Mouse (Mus musculus) liver, embryonic 14.5 days (tissue): Measurements from ENCODE around the gene Alyref. TPM values are rescaled to one million over a fixed set of nuclear protein-coding genes. Genes with fewer than 3 reads are reported as not detected.
A peak's percentile ranks its signal among the peaks of the same experiment; 100 is the strongest.

ENCODE experiments used
- ATAC-seq: fragments of 200-750 bp; cut with Nextera tagmentation; 2 replicates; pipeline ENCODE4 v1.8.0; 2017; ENCODE audit warnings: moderate number of reproducible peaks, mild to moderate bottlenecking, moderate library complexity; ENCODE audit not compliant: insufficient read depth
- DNase-seq, 3 experiments: peaks; one replicate each; pipeline ENCODE4 v3.0.0-alpha.2; 2012 to 2013; ENCODE audit warnings: low read depth in 3 of 3, low spot score in 3 of 3
- H3K27ac ChIP-seq: fragments of 300-500 bp; sonication (generic); 2 replicates; pipeline ENCODE4 v1.5.1; 2014; ENCODE audit warnings: moderate library complexity, mild to moderate bottlenecking, control low read depth, inconsistent platforms
- H3K27me3 ChIP-seq: fragments of 300-500 bp; sonication (generic); 2 replicates; pipeline ENCODE4 v1.6.1; 2014; ENCODE audit warnings: mild to moderate bottlenecking, low read length, moderate library complexity; ENCODE audit not compliant: control insufficient read depth, insufficient read depth
- H3K36me3 ChIP-seq: fragments of 300-500 bp; sonication (generic); replicated peaks from 2 replicates; pipeline ENCODE4 v1.6.1; 2014; ENCODE audit warnings: low read depth; ENCODE audit not compliant: control insufficient read depth, insufficient read depth
- H3K4me1 ChIP-seq, 2 experiments: fragments of 200-500 bp in 1 of 2; fragments of 300-500 bp in 1 of 2; sonication (generic) in 1 of 2; replicated peaks; 2 replicates each; pipeline ENCODE4 v1.6.1; 2012 to 2014; ENCODE audit warnings: antibody characterized with exemption in 1 of 2, inconsistent platforms in 1 of 2, low read length in 1 of 2; ENCODE audit not compliant: control insufficient read depth in 2 of 2, insufficient read depth in 2 of 2
- H3K4me2 ChIP-seq: fragments of 300-500 bp; sonication (generic); 2 replicates; pipeline ENCODE4 v1.6.1; 2014; ENCODE audit warnings: low read depth, mild to moderate bottlenecking, control low read depth, moderate library complexity
- H3K4me3 ChIP-seq, 2 experiments: fragments of 200-500 bp in 1 of 2; fragments of 300-500 bp in 1 of 2; sonication (generic) in 1 of 2; 2 replicates each; pipeline ENCODE4 v1.5.1; 2012 to 2014; ENCODE audit warnings: low read depth in 2 of 2, low read length in 2 of 2, mild to moderate bottlenecking in 2 of 2, control low read depth in 1 of 2, inconsistent platforms in 1 of 2, moderate library complexity in 1 of 2; ENCODE audit not compliant: insufficient read depth in 1 of 2
- H3K9ac ChIP-seq: fragments of 300-500 bp; sonication (generic); replicated peaks from 2 replicates; pipeline ENCODE4 v1.6.1; 2014; ENCODE audit warnings: mild to moderate bottlenecking, control low read depth, moderate library complexity
- H3K9me3 ChIP-seq: fragments of 300-500 bp; sonication (generic); 2 replicates; pipeline ENCODE4 v1.6.1; 2016; ENCODE audit warnings: low read length, mixed read lengths; ENCODE audit not compliant: control insufficient read depth
- CTCF ChIP-seq: IDR thresholded peaks from 2 replicates; pipeline ENCODE4 v1.5.1; 2016; ENCODE audit warnings: antibody characterized with exemption, low read depth, control low read depth
- EP300 ChIP-seq: IDR thresholded peaks from 2 replicates; pipeline ENCODE4 v1.6.1; 2016; ENCODE audit warnings: antibody characterized with exemption, low read depth
- WGBS: fragments of 180-500 bp; shearing (Covaris S2); extraction: QIAGEN DNeasy Blood & Tissue Kit; methylation state at CpG from one replicate; pipeline ENCODE4 v1.1.7; 2014; ENCODE audit not compliant: insufficient replicate concordance; 5-methylcytosine and 5-hydroxymethylcytosine counted together
- microRNA-seq: library from miRNA; unstranded; fragments of <30 nt; microRNA quantifications from one replicate; pipeline ENCODE4, GENCODE M21; 2016
- polyA plus RNA-seq, 2 experiments: library from polyadenylated mRNA; depleted of rRNA in 1 of 2; stranded (reverse) in 1 of 2; unstranded in 1 of 2; fragments of >200 nt; fragmentation: Nextera tagmentation in 1 of 2; extraction: Ambion mirVana in 1 of 2; gene quantifications; 2 replicates each; pipeline versions ENCODE4 v1.2.1 to v1.2.3; 2012 to 2014

Gene Alyref
- polyA plus RNA-seq, 2 experiments: 110 to 349 TPM

DNA sequence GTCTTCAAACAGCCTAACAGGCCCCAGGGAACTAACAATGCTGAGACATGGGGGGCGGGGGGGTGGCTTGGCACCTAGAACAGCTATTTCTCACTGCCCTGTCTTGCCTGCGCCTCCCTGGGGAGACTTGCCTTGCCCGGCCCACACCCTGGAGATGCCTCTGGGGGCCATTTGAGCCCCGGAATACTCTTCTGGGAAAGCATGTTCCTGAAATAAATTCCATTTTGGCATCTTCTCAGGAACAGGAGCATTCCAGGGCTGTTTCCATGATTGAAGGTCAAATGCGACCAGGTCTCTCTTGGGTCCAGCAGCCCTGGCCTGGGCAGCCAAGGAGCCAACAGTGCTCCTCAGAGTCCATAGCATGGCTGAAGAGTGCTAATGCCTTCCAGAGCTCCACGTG lies 55.8 kb downstream of the Alyref start:
- Histone ChIP-seq H3K4me1 (peaks cover 0 to 9% of the 10 kb centered on the region in 2 experiments; a peak in 2 of 4 replicates), H3K36me3 (no peaks in the 10 kb centered on the region), H3K9ac (no peak overlapping the region), H3K9me3 (no peaks in the 10 kb centered on the region), H3K4me3 (no peak overlapping the region), H3K27me3 (no peaks in the 10 kb centered on the region), H3K4me2 (no peak overlapping the region), H3K27ac (no peak overlapping the region)
- DNase-seq: no peak
- no peak for ATAC-seq
- WGBS: 72% methylated on average over 6 of the region's 6 CpGs
- TF ChIP-seq CTCF (no peak), EP300 (no peak)

Small RNAs within 50 kb of the gene (microRNA-seq; reads per million reads assigned to microRNA genes)
- 7.6 reads per million, percentile 15 among the genes with 10 or more reads in this experiment for gene Mir6936

Other genes with a start within 250 kb of the Alyref start
Only the 30 nearest of the 35 such genes appear.
- 17.9 and 21.1 TPM in 2 replicates for gene Nploc4, start 160.7 kb downstream of the Alyref start, polyA plus RNA-seq (2012; rRNA removed)
- gene Nploc4, start 160.7 kb downstream of the Alyref start, polyA plus RNA-seq (2014; fragmentation: Nextera tagmentation; extraction: Ambion mirVana): 21.2 and 22.2 TPM in 2 replicates
- not detected in 2 replicates for gene Tspan10, start 155.7 kb downstream of the Alyref start, polyA plus RNA-seq (2012; rRNA removed)
- not detected in 2 replicates for gene Tspan10, start 155.7 kb downstream of the Alyref start, polyA plus RNA-seq (2014; fragmentation: Nextera tagmentation; extraction: Ambion mirVana)
- 0.19 and 0.25 TPM in 2 replicates for gene Pde6g, start 144.9 kb downstream of the Alyref start, polyA plus RNA-seq (2012; rRNA removed)
- 0.15 and 0.23 TPM in 2 replicates for gene Pde6g, start 144.9 kb downstream of the Alyref start, polyA plus RNA-seq (2014; fragmentation: Nextera tagmentation; extraction: Ambion mirVana)
- gene Oxld1, start 140.3 kb downstream of the Alyref start, polyA plus RNA-seq (2012; rRNA removed): 5.3 and 5.8 TPM in 2 replicates
- gene Oxld1, start 140.3 kb downstream of the Alyref start, polyA plus RNA-seq (2014; fragmentation: Nextera tagmentation; extraction: Ambion mirVana): 8.0 and 8.4 TPM in 2 replicates
- 13.7 and 15.9 TPM in 2 replicates for gene Ccdc137, start 140.2 kb downstream of the Alyref start, polyA plus RNA-seq (2012; rRNA removed)
- gene Ccdc137, start 140.2 kb downstream of the Alyref start, polyA plus RNA-seq (2014; fragmentation: Nextera tagmentation; extraction: Ambion mirVana): 11.0 and 11.1 TPM in 2 replicates
- gene Arl16, start 130.8 kb downstream of the Alyref start, polyA plus RNA-seq (2012; rRNA removed): 9.9 and 11.2 TPM in 2 replicates
- gene Arl16, start 130.8 kb downstream of the Alyref start, polyA plus RNA-seq (2014; fragmentation: Nextera tagmentation; extraction: Ambion mirVana): 11.3 and 13.0 TPM in 2 replicates
- gene Mrpl12, start 113.8 kb downstream of the Alyref start, polyA plus RNA-seq (2012; rRNA removed): 64.2 and 78.4 TPM in 2 replicates
- 127 and 130 TPM in 2 replicates for gene Mrpl12, start 113.8 kb downstream of the Alyref start, polyA plus RNA-seq (2014; fragmentation: Nextera tagmentation; extraction: Ambion mirVana)
- gene Slc25a10, start 106.5 kb downstream of the Alyref start, polyA plus RNA-seq (2012; rRNA removed): 31.5 and 37.4 TPM in 2 replicates
- 35.1 and 38.2 TPM in 2 replicates for gene Slc25a10, start 106.5 kb downstream of the Alyref start, polyA plus RNA-seq (2014; fragmentation: Nextera tagmentation; extraction: Ambion mirVana)
- 19.8 and 22.8 TPM in 2 replicates for gene Gcgr, start 67.7 kb downstream of the Alyref start, polyA plus RNA-seq (2012; rRNA removed)
- gene Gcgr, start 67.7 kb downstream of the Alyref start, polyA plus RNA-seq (2014; fragmentation: Nextera tagmentation; extraction: Ambion mirVana): 11.6 and 13.4 TPM in 2 replicates
- 30.0 and 36.2 TPM in 2 replicates for gene Mcrip1, start 48.6 kb downstream of the Alyref start, polyA plus RNA-seq (2012; rRNA removed)
- 41.3 and 43.6 TPM in 2 replicates for gene Mcrip1, start 48.6 kb downstream of the Alyref start, polyA plus RNA-seq (2014; fragmentation: Nextera tagmentation; extraction: Ambion mirVana)
- not detected in 2 replicates for gene Ppp1r27, start 47.2 kb downstream of the Alyref start, polyA plus RNA-seq (2012; rRNA removed)
- gene Ppp1r27, start 47.2 kb downstream of the Alyref start, polyA plus RNA-seq (2014; fragmentation: Nextera tagmentation; extraction: Ambion mirVana): not detected in 2 replicates
- gene P4hb, start 25.1 kb downstream of the Alyref start, polyA plus RNA-seq (2012; rRNA removed): 144 and 214 TPM in 2 replicates
- 497 and 525 TPM in 2 replicates for gene P4hb, start 25.1 kb downstream of the Alyref start, polyA plus RNA-seq (2014; fragmentation: Nextera tagmentation; extraction: Ambion mirVana)
- 172 and 176 TPM in 2 replicates for gene Arhgdia, start 16.7 kb downstream of the Alyref start, polyA plus RNA-seq (2012; rRNA removed)
- 191 and 204 TPM in 2 replicates for gene Arhgdia, start 16.7 kb downstream of the Alyref start, polyA plus RNA-seq (2014; fragmentation: Nextera tagmentation; extraction: Ambion mirVana)
- gene Anapc11, start 56 bp upstream of the Alyref start, polyA plus RNA-seq (2012; rRNA removed): 44.7 and 60.4 TPM in 2 replicates
- 93.5 and 98.7 TPM in 2 replicates for gene Anapc11, start 56 bp upstream of the Alyref start, polyA plus RNA-seq (2014; fragmentation: Nextera tagmentation; extraction: Ambion mirVana)
- gene Npb, start 10.1 kb upstream of the Alyref start, polyA plus RNA-seq (2012; rRNA removed): 5.5 and 12.3 TPM in 2 replicates
- gene Npb, start 10.1 kb upstream of the Alyref start, polyA plus RNA-seq (2014; fragmentation: Nextera tagmentation; extraction: Ambion mirVana): 11.9 and 14.2 TPM in 2 replicates
- 127 and 135 TPM in 2 replicates for gene Pcyt2, start 19.6 kb upstream of the Alyref start, polyA plus RNA-seq (2012; rRNA removed)
- gene Pcyt2, start 19.6 kb upstream of the Alyref start, polyA plus RNA-seq (2014; fragmentation: Nextera tagmentation; extraction: Ambion mirVana): 86.2 and 99.6 TPM in 2 replicates
- 27.6 and 30.8 TPM in 2 replicates for gene Sirt7, start 26.9 kb upstream of the Alyref start, polyA plus RNA-seq (2012; rRNA removed)
- 22.0 and 26.3 TPM in 2 replicates for gene Sirt7, start 26.9 kb upstream of the Alyref start, polyA plus RNA-seq (2014; fragmentation: Nextera tagmentation; extraction: Ambion mirVana)
- gene Mafg, start 35.2 kb upstream of the Alyref start, polyA plus RNA-seq (2012; rRNA removed): 29.5 and 30.9 TPM in 2 replicates
- 20.9 and 25.9 TPM in 2 replicates for gene Mafg, start 35.2 kb upstream of the Alyref start, polyA plus RNA-seq (2014; fragmentation: Nextera tagmentation; extraction: Ambion mirVana)
- gene Pycr1, start 45.4 kb upstream of the Alyref start, polyA plus RNA-seq (2012; rRNA removed): 4.0 and 4.3 TPM in 2 replicates
- 4.8 and 5.1 TPM in 2 replicates for gene Pycr1, start 45.4 kb upstream of the Alyref start, polyA plus RNA-seq (2014; fragmentation: Nextera tagmentation; extraction: Ambion mirVana)
- gene Myadml2, start 49.8 kb upstream of the Alyref start, polyA plus RNA-seq (2012; rRNA removed): 0.07 and 0.13 TPM in 2 replicates
- gene Myadml2, start 49.8 kb upstream of the Alyref start, polyA plus RNA-seq (2014; fragmentation: Nextera tagmentation; extraction: Ambion mirVana): 0.67 and 1.0 TPM in 2 replicates
- 0.18 and 0.30 TPM in 2 replicates for gene Notum, start 62.8 kb upstream of the Alyref start, polyA plus RNA-seq (2012; rRNA removed)
- 0.18 TPM in 1 of 2 replicates, not detected in the other for gene Notum, start 62.8 kb upstream of the Alyref start, polyA plus RNA-seq (2014; fragmentation: Nextera tagmentation; extraction: Ambion mirVana)
- 16.9 and 20.4 TPM in 2 replicates for gene Aspscr1, start 74.6 kb upstream of the Alyref start, polyA plus RNA-seq (2012; rRNA removed)
- 34.6 and 37.5 TPM in 2 replicates for gene Aspscr1, start 74.6 kb upstream of the Alyref start, polyA plus RNA-seq (2014; fragmentation: Nextera tagmentation; extraction: Ambion mirVana)
- 64.2 and 78.3 TPM in 2 replicates for gene Cenpx, start 115.4 kb upstream of the Alyref start, polyA plus RNA-seq (2012; rRNA removed)
- gene Cenpx, start 115.4 kb upstream of the Alyref start, polyA plus RNA-seq (2014; fragmentation: Nextera tagmentation; extraction: Ambion mirVana): 119 and 128 TPM in 2 replicates
- gene Lrrc45, start 115.6 kb upstream of the Alyref start, polyA plus RNA-seq (2012; rRNA removed): 6.6 and 9.3 TPM in 2 replicates
- gene Lrrc45, start 115.6 kb upstream of the Alyref start, polyA plus RNA-seq (2014; fragmentation: Nextera tagmentation; extraction: Ambion mirVana): 6.2 and 8.3 TPM in 2 replicates
- gene Rac3, start 123.1 kb upstream of the Alyref start, polyA plus RNA-seq (2012; rRNA removed): 1.3 and 1.7 TPM in 2 replicates
- 0.13 TPM in 1 of 2 replicates, not detected in the other for gene Rac3, start 123.1 kb upstream of the Alyref start, polyA plus RNA-seq (2014; fragmentation: Nextera tagmentation; extraction: Ambion mirVana)
- 10.4 and 11.3 TPM in 2 replicates for gene Dcxr, start 128.9 kb upstream of the Alyref start, polyA plus RNA-seq (2012; rRNA removed)
- 15.1 and 17.0 TPM in 2 replicates for gene Dcxr, start 128.9 kb upstream of the Alyref start, polyA plus RNA-seq (2014; fragmentation: Nextera tagmentation; extraction: Ambion mirVana)
- 0.20 TPM in 1 of 2 replicates, not detected in the other for gene Cbr2, start 133.7 kb upstream of the Alyref start, polyA plus RNA-seq (2012; rRNA removed)
- gene Cbr2, start 133.7 kb upstream of the Alyref start, polyA plus RNA-seq (2014; fragmentation: Nextera tagmentation; extraction: Ambion mirVana): not detected in 2 replicates
- 1.3 and 2.0 TPM in 2 replicates for gene Hmga1b, start 164.4 kb upstream of the Alyref start, polyA plus RNA-seq (2012; rRNA removed)
- 3.8 and 4.3 TPM in 2 replicates for gene Hmga1b, start 164.4 kb upstream of the Alyref start, polyA plus RNA-seq (2014; fragmentation: Nextera tagmentation; extraction: Ambion mirVana)
- 8.6 and 10.2 TPM in 2 replicates for gene Rfng, start 185.8 kb upstream of the Alyref start, polyA plus RNA-seq (2012; rRNA removed)
- 5.5 and 9.6 TPM in 2 replicates for gene Rfng, start 185.8 kb upstream of the Alyref start, polyA plus RNA-seq (2014; fragmentation: Nextera tagmentation; extraction: Ambion mirVana)
- 65.2 and 66.6 TPM in 2 replicates for gene Gps1, start 185.9 kb upstream of the Alyref start, polyA plus RNA-seq (2012; rRNA removed)
- gene Gps1, start 185.9 kb upstream of the Alyref start, polyA plus RNA-seq (2014; fragmentation: Nextera tagmentation; extraction: Ambion mirVana): 76.5 and 78.6 TPM in 2 replicates